Mouse (Mus musculus): ENCODE data around the gene Ankrd44. TPM values are rescaled to one million over a fixed set of nuclear protein-coding genes. Genes with fewer than 3 reads are reported as not detected.
A peak's percentile ranks its signal among the peaks of the same experiment; 100 is the strongest.
"Not testable (repeated sequence)": the region's sequence is repeated elsewhere in the genome, so short reads cannot be mapped to it uniquely, and the experiment has no call there.

The Ankrd44 gene
- 7.4 and 7.9 TPM in 2 replicates for polyA plus RNA-seq (2015; fragmentation: Nextera tagmentation; extraction: Ambion mirVana)

DNA sequence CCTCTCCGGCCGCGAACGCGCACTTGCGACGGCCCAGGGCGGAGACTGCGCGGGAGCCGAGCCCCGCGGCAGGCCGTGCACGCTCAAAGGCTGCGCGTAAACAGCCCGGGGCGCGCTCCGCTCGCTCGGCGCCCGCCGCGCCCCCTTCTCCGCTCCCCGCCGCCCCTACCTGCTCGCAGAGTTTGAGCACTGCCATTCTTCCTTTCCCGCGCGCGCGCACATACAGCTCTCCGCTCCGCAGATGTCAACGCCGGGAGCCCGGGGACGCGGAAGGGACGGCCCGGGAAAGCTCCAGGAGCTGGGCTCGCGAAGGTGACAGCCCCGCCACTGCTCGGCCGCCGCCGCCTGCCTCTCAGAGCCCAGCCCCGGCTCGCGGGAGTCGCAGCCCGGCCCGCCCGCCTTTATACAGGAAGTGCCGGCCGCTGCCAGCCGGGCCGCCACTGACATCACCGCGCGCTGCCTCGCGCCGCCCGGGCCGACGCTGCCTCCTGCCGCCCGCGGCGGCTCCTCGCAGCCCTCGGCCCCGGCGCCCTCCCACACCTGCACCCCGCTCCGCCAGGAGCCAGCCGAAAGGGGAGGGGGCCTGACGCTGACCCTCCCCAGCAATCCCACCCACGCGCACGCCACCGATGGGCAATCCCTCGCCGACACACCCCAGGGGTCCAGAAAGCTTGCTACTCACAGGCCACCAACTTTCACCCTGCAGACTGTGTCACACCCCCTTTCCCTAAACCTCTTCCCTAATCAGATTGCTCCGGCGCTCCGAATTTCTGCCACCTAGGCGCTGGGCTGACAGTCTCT lies at the start of gene Ankrd44:
Gene Ankrd44 (minus strand): TSS at position 417 of the 801 bp plus-strand sequence.
- WGBS: under 1% methylated on average over 90 of the region's 94 CpGs
- peak; percentile 93 for ATAC-seq (replicated peaks; ENCODE audit: low FRiP score)
- Histone ChIP-seq H3K4me2 (peak within 1 kb of the TSS; percentile 87), H3K9me3 (replicated peaks) (no peaks in the 10 kb centered on the region), H3K4me3 (replicated peaks) (peak within 1 kb of the TSS; percentile 72), H3K36me3 (no peaks in the 10 kb centered on the region), H3K27ac (peak within 1 kb of the TSS; percentile 82), H3K27me3 (peaks cover 12% of the 10 kb centered on the region; the same call in 1 of the 2 replicates), H3K9ac (peak within 1 kb of the TSS; percentile 76), H3K4me1 (peaks cover 21% of the 10 kb centered on the region)

DNA sequence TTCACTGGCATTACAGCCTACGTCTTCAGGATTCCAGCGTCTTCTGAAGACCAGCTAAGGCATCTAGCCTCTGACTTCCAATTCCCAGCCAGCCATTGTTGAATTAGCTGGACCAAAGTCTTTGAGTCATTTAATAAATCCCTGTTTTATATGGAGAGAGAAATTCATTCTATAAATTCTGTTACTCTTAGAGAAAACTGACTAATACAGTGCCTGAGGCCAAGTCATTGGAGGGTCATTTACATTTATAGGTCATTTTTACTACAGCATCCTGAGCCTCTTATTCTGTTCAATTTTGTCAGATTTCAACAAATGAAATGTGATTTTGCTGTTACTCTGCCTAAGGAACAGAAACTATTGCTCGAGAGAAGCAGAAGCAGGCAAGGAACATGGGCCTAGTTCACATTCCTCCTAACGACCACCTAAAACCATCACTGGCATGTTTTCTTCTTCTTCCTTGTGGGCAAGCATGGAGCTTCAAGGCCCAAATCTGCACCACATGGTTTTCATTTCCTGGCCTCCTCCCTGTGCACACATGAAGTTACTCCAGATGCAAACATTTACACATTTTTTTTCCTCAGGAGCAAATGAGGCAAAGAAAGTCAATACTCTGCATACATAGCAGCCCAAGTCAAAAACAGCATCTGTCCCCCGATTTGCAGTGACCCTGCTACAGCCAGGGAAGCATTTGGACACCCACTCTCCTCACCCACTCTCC lies 45.7 kb upstream of the Ankrd44 start:
- ATAC-seq (replicated peaks; ENCODE audit: low FRiP score): no peak

DNA sequence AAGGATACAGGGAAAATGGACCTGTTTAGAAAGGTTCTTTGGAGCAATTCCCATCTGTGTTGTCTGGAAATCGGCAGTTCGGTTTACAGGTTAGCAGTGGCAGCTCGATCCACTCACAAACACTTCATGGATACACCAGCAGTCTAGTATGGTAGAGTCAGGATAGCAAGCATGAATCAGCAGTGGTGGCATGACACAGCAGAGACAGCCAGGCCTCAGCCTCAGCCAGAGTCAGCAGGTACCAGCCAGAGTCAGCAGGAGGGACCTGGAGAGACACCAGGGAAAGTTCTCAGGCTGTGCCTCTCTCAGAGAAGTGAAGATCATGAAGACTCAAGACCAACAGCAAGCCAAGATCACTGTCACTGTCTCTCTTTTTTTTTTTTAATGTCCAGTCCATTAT lies 40.7 kb upstream of the Ankrd44 start:
- no peaks in the 10 kb centered on the region for H3K27me3 ChIP-seq
- H3K4me1 ChIP-seq: no peaks in the 10 kb centered on the region
- H3K4me2 ChIP-seq: no peak overlapping the region
- 88% methylated on average over 3 of the region's 3 CpGs for WGBS
- H3K4me3 ChIP-seq (replicated peaks): no peak overlapping the region
- H3K9ac ChIP-seq: no peak overlapping the region
- no peaks in the 10 kb centered on the region for H3K36me3 ChIP-seq
- no peak for ATAC-seq (replicated peaks; ENCODE audit: low FRiP score)
- no peak overlapping the region for H3K27ac ChIP-seq
- no peaks in the 10 kb centered on the region; the same call in 1 of the 2 replicates for H3K9me3 ChIP-seq (replicated peaks)

More for the DNA sequence above, 45.7 kb upstream of the Ankrd44 start:
- Histone ChIP-seq H3K4me3 (replicated peaks) (no peak overlapping the region), H3K4me1 (no peaks in the 10 kb centered on the region), H3K9ac (no peak overlapping the region), H3K27me3 (no peaks in the 10 kb centered on the region), H3K9me3 (replicated peaks) (no peaks in the 10 kb centered on the region; the same call in 1 of the 2 replicates), H3K4me2 (no peak overlapping the region), H3K27ac (no peak overlapping the region), H3K36me3 (no peaks in the 10 kb centered on the region)
- 83% methylated on average over 5 of the region's 5 CpGs for WGBS

DNA sequence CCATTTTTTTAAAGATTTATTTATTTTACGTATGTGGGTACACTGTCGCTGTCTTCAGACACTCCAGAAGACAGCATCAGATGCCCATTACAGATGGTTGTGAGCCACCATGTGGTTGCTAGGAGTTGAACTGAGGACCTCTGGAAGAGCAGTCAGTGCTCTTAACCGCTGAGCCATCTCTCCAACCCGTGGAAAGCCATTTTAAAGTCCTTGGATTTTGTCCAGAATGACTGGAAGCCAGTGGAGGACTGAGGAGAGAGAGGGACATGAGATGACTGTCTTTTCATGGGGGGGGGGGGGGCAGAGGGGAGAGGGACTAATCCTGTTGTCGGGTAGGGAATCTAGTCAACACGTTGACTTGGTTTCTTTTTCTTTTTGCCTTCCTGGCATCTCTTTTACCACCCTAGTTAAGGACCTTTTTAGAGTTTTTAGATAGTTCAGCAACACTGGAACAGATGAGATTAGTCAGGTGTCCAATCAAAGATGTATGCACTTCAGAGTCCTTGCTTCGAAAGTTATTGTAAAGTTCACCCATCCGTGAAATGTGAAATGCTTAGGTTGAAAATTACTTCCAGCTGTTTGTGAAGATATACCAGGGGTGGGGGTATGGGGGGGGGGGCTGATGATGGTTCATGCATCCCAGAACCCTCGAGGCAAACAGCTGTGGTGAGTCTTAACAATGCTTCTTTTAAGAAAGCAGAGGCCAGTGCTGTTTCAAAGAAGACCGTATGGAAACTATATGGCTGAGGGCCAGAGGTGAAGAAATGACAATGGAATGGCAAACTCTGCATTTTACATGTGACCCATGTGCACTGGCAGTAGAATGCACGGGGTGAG lies 39.2 kb upstream of the Ankrd44 start:
- no peak overlapping the region for H3K9ac ChIP-seq
- H3K27me3 ChIP-seq: no peaks in the 10 kb centered on the region
- H3K4me2 ChIP-seq: no peak overlapping the region
- H3K4me3 ChIP-seq (replicated peaks): no peak overlapping the region
- no peak overlapping the region for H3K27ac ChIP-seq
- no peaks in the 10 kb centered on the region for H3K36me3 ChIP-seq
- H3K9me3 ChIP-seq (replicated peaks): no peaks in the 10 kb centered on the region; the same call in 1 of the 2 replicates
- 63% methylated on average over 11 of the region's 11 CpGs for WGBS
- no peaks in the 10 kb centered on the region for H3K4me1 ChIP-seq
- no peak for ATAC-seq (replicated peaks; ENCODE audit: low FRiP score)

DNA sequence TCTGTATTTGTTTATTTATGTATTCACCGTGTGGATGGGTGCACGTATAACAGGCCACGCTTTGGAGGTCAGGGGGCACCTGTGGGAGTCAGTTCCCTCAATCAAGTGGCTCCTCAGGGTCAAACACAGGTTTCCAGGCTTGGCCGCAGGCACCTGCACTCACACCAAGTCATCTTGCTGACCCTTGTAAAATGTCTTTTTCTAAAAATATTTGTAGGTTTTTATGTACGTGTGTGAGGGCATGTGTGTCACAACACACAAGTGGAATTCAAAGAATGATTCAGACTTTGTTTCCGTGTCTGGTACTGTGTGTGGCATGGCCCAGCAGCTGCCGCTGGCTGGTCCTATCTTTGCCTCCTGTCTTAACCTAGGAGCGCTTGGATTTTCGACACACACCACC lies 35.5 kb upstream of the Ankrd44 start:
- Histone ChIP-seq H3K4me1 (no peaks in the 10 kb centered on the region), H3K9ac (no peak overlapping the region), H3K27me3 (no peaks in the 10 kb centered on the region), H3K4me2 (no peak overlapping the region), H3K9me3 (replicated peaks) (no peaks in the 10 kb centered on the region), H3K27ac (no peak overlapping the region), H3K36me3 (no peaks in the 10 kb centered on the region), H3K4me3 (replicated peaks) (no peak overlapping the region)
- WGBS: 60% methylated on average over 9 of the region's 9 CpGs
- no peak for ATAC-seq (replicated peaks; ENCODE audit: low FRiP score)

DNA sequence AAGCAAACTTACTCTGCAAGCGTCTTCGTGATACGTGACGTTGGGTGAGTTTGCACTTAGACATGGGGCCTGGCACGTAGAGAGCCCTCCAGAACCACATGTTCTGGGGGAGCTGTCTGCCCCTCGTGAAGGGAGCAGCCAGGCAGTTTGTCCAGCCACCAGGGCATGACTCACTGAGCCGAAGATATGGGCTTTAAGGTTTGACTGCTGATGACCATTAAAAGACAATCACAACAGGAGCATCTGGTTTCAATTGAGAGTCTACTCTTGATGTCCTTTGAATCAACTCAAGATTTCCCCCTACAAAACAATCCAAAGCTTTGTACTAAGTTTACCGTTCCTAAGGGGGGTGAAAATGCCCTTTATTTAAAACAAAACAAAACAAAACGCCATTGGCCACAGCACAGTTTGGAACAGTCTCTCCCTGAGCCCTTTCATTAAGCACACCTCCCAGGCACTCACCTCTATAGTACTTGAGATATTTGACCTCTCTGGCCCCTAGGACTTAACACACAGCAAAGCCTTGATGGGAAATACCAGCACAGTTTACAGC lies 34.5 kb upstream of the Ankrd44 start:
- 64% methylated on average over 9 of the region's 9 CpGs for WGBS

DNA sequence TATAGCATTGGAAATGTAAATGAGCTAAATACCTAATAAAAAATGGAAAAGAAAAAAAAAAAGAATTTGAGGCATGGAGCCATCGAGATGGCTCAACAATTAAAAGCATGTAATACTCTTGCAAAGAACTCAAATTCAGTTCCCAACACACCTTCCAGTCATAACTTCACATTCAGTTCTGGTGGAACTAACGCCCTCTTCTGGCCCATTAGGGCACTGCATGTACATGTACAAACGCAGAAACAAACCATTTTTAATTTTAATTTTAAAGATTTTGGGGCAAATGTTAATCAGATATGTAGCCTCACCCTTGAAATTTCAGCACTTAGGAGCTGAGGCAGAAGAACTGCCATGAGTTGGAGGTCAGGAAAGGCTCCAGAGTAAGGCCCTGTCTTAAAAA lies 32.3 kb upstream of the Ankrd44 start:
- Histone ChIP-seq H3K4me2 (no peak overlapping the region), H3K27ac (no peak overlapping the region), H3K4me3 (replicated peaks) (no peak overlapping the region), H3K9ac (no peak overlapping the region), H3K9me3 (replicated peaks) (no peaks in the 10 kb centered on the region), H3K36me3 (no peaks in the 10 kb centered on the region), H3K4me1 (no peaks in the 10 kb centered on the region), H3K27me3 (no peaks in the 10 kb centered on the region)
- no peak for ATAC-seq (replicated peaks; ENCODE audit: low FRiP score)
- 75% methylated on average over 3 of the region's 3 CpGs for WGBS

More for the DNA sequence above, 34.5 kb upstream of the Ankrd44 start:
- H3K4me2 ChIP-seq: no peak overlapping the region
- no peak for ATAC-seq (replicated peaks; ENCODE audit: low FRiP score)
- no peaks in the 10 kb centered on the region for H3K4me1 ChIP-seq
- H3K27me3 ChIP-seq: no peaks in the 10 kb centered on the region
- H3K9ac ChIP-seq: no peak overlapping the region
- H3K4me3 ChIP-seq (replicated peaks): no peak overlapping the region
- H3K36me3 ChIP-seq: no peaks in the 10 kb centered on the region
- no peaks in the 10 kb centered on the region for H3K9me3 ChIP-seq (replicated peaks)
- H3K27ac ChIP-seq: no peak overlapping the region

DNA sequence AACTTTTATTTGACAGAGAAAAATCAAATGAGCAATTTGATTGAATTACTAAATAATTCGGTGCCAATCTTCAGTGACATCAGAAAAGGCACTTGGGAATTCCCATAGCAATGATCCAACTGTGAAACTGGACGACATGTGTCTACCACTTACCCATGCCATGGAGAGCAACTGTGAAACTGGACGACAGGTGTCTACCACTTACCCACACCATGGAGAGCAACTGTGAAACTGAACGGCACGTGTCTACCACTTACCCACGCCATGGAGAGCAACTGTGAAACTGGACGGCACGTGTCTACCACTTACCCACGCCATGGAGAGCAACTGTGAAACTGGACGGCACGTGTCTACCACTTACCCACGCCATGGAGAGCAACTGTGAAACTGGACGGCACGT lies 30.8 kb upstream of the Ankrd44 start:
- ATAC-seq (replicated peaks; ENCODE audit: low FRiP score); H3K9ac ChIP-seq; H3K4me2 ChIP-seq; H3K9me3 ChIP-seq (replicated peaks); H3K36me3 ChIP-seq; H3K4me1 ChIP-seq; H3K4me3 ChIP-seq (replicated peaks); H3K27ac ChIP-seq; H3K27me3 ChIP-seq: not testable (repeated sequence)
- WGBS: 94% methylated on average over 14 of the region's 14 CpGs

DNA sequence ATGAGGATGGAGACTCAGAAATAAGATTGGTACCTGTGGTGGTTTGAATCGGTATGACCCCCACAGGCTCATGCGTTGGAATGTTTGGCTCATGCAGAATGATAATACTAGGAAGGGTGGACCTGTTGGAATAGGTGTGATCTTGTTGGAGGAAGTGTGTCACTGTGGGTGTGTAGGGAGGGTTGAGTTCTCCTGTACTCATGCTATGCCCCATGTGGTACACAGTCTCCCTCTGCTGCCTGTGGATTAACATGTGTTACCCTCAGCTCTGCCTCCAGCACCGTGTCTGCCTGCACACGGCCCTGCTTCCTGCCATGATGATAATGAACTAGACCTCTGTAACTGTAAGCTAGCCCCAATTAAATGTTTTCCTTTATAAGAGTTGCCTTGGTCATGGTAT lies 28.7 kb upstream of the Ankrd44 start:
- Histone ChIP-seq H3K4me3 (replicated peaks) (no peak overlapping the region), H3K4me1 (no peaks in the 10 kb centered on the region), H3K27me3 (no peaks in the 10 kb centered on the region), H3K36me3 (no peaks in the 10 kb centered on the region), H3K27ac (no peak overlapping the region), H3K9ac (no peak overlapping the region), H3K9me3 (replicated peaks) (no peaks in the 10 kb centered on the region), H3K4me2 (no peak overlapping the region)
- 86% methylated on average over 4 of the region's 4 CpGs for WGBS
- ATAC-seq (replicated peaks; ENCODE audit: low FRiP score): no peak

DNA sequence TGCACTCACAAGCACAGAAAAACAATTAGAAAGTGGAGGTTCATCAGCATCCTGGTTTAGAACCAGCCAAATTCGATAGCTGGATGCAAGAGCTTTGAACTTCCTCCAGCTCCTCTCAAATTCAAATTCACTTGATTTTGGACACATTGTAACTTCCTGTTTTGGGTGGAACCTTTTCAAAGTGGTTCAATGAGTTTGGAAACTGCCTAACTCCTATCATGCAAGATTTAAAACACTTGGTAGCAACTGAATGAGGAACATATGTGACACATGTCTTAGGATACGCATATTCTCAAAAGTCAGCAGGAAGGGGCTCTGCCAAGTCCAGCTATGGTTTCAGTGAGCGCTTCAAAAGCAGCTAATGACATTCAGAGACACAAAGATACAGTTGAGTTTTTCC lies 18.5 kb upstream of the Ankrd44 start:
- ATAC-seq (replicated peaks; ENCODE audit: low FRiP score): no peak
- no peak overlapping the region for H3K4me2 ChIP-seq
- no peaks in the 10 kb centered on the region for H3K36me3 ChIP-seq
- no peaks in the 10 kb centered on the region for H3K4me1 ChIP-seq
- no peak overlapping the region for H3K27ac ChIP-seq
- no peak overlapping the region for H3K4me3 ChIP-seq (replicated peaks)
- H3K9ac ChIP-seq: no peak overlapping the region
- no peaks in the 10 kb centered on the region for H3K27me3 ChIP-seq
- H3K9me3 ChIP-seq (replicated peaks): no peaks in the 10 kb centered on the region
- WGBS: 75% methylated on average over 3 of the region's 3 CpGs

DNA sequence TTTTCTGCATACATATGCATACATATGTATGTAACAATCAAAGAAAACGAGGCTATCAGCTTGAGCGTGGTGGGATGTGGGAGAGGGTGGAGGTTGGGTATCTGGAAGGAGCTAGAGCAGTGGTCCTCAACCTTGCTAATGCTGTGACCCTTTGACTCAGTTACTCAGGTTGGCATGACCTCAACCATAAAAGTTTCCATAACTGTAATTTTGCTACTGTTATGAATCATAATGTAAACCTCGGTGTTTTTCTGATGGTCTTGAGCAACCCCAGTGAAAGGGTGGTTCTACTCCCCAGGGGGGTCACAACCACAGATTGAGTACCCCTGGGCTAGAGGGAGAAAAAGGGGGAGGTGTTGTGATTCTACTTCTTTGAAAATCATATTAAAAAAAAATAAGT lies 9.3 kb upstream of the Ankrd44 start:
- no peak overlapping the region for H3K4me3 ChIP-seq (replicated peaks)
- no peak overlapping the region for H3K27ac ChIP-seq
- H3K4me2 ChIP-seq: no peak overlapping the region
- no peak overlapping the region for H3K9ac ChIP-seq
- H3K9me3 ChIP-seq (replicated peaks): no peaks in the 10 kb centered on the region
- no peaks in the 10 kb centered on the region for H3K4me1 ChIP-seq
- WGBS: 86% methylated on average over 3 of the region's 3 CpGs
- H3K36me3 ChIP-seq: no peaks in the 10 kb centered on the region
- no peak for ATAC-seq (replicated peaks; ENCODE audit: low FRiP score)
- no peaks in the 10 kb centered on the region for H3K27me3 ChIP-seq

Measured in kidney, embryonic 15.5 days (tissue).